13 mouse cellular contexts compared by ENCODE assay signal in the genomic region with DNA sequence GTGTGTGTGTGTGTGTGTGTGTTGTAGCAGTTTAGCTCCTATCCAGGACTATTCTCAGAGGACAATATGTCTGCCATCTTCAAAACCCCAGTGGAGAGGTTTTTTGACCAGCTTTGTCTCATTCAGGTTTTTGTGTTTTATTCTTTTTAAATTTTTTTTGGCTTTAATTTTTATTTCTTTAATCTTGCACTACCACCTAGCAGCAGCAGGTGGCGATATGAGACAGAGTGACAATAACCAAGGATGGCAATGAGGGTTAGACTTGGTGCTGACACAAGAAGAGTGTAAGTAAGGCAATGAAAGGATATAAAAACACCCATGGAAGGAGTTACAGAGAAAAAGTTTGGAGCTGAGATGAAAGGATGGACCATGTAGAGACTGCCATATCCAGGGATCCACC. TPM values are rescaled to one million over a fixed set of nuclear protein-coding genes. Genes with fewer than 3 reads are reported as not detected.
A peak's percentile ranks its signal among the peaks of the same experiment; 100 is the strongest.
DNase-seq lines count a peak whose midpoint lies in the region; ATAC-seq and TF ChIP-seq lines count a peak whose summit lies in the region.
"Not testable (repeated sequence)": the region's sequence is repeated elsewhere in the genome, so short reads cannot be mapped to it uniquely, and the experiment has no call there.
"Had no signal": no experiment of that assay in that cellular context is flagged by ENCODE, and none has a peak within 500 bp of the region (broad histone marks: within the 10 kb centered on the region; RNA-seq: fewer than 3 reads in every experiment).

No protein-coding gene starts in this region.

- peak; percentile 2 to 24 for DNase-seq in adrenal gland, postnatal 36 days
- DNase-seq in embryo, embryonic 10 days (ENCODE audit: low spot score): peak; percentile 36
- DNase-seq in heart, adult 11 months: peak; percentile 44
- peak; percentile 23 for DNase-seq in kidney, adult 18-20 months
- peak; percentile 13 to 25 for DNase-seq in left cerebral cortex, adult 18-20 months (ENCODE audit: low spot score in 2 of 2)
- DNase-seq in mesoderm, embryonic 11.5 days (ENCODE audit: low read depth, low spot score): peak; percentile 22
- DNase-seq in stomach, postnatal 0 days (ENCODE audit: low spot score): not testable (repeated sequence)

- not testable (repeated sequence) for H3K9ac ChIP-seq in stomach, postnatal 0 days (ENCODE audit: low read length)

- ATAC-seq in stomach, postnatal 0 days (ENCODE audit: low FRiP score, low TSS enrichment): not testable (repeated sequence)

- WGBS in stomach, postnatal 0 days: 0% methylated on average over 1 of the region's 1 CpGs

- TF ChIP-seq CTCF in E14TG2a.4 (conservative IDR thresholded peaks at IDR 0.05; ENCODE audit: low read length): peak; percentile 39
- peak; percentile 71 for TF ChIP-seq CTCF in stomach, postnatal 0 days (IDR thresholded peaks at IDR 0.05; ENCODE audit: low read depth)

- not testable (repeated sequence) for TF ChIP-seq EP300 in stomach, postnatal 0 days (optimal IDR thresholded peaks at IDR 0.05)

- H3K27ac ChIP-seq in stomach, postnatal 0 days (replicated peaks): not testable (repeated sequence)

- not testable (repeated sequence) for H3K27me3 ChIP-seq in E14TG2a.4 (ENCODE audit: insufficient read depth, low read length); stomach, postnatal 0 days (ENCODE audit: control insufficient read depth, insufficient read depth, low read length)

- H3K4me3 ChIP-seq in E14TG2a.4 (replicated peaks; ENCODE audit: low read length); stomach, postnatal 0 days (ENCODE audit: low read depth, low read length): not testable (repeated sequence)

- not testable (repeated sequence) for H3K36me3 ChIP-seq in E14TG2a.4 (ENCODE audit: insufficient read depth, low read length); stomach, postnatal 0 days (ENCODE audit: control insufficient read depth, insufficient read depth, low read length)

- not testable (repeated sequence) for H3K4me2 ChIP-seq in stomach, postnatal 0 days (replicated peaks; ENCODE audit: low read depth)

- not testable (repeated sequence) for H3K4me1 ChIP-seq in E14TG2a.4 (replicated peaks; ENCODE audit: low read depth, low read length); stomach, postnatal 0 days (replicated peaks; ENCODE audit: control insufficient read depth, insufficient read depth)

- H3K9me3 ChIP-seq in E14TG2a.4 (ENCODE audit: low read length): peaks cover 22% of the 10 kb centered on the region
- not testable (repeated sequence) for H3K9me3 ChIP-seq in stomach, postnatal 0 days (ENCODE audit: control insufficient read depth, low read length)

RNA-seq across cellular contexts. Expression of a gene that starts 38.3 kb away (rescaled TPM):
- total RNA-seq in adrenal gland, postnatal 36 days (2021): not detected
- not detected for total RNA-seq in left cerebral cortex, adult 18-20 months (2021)
- polyA plus RNA-seq in stomach, postnatal 0 days (2015; fragmentation: Nextera tagmentation; extraction: Ambion mirVana): not detected in 2 replicates
- total RNA-seq: gastrocnemius, postnatal 36 days; heart, postnatal 25 days had no signal
- polyA plus RNA-seq: forebrain, embryonic 11.5 days; limb, embryonic 13.5 days; urinary bladder, adult 2 months had no signal
